Mouse (Mus musculus) brain, adult 2 months (tissue): ENCODE measurements around the gene Tmem79.
"Not testable (repeated sequence)": the region's sequence is repeated elsewhere in the genome, so short reads cannot be mapped to it uniquely, and the experiment has no call there.

ENCODE experiments used
- DNase-seq: peaks from one replicate; pipeline ENCODE4 v3.0.0; 2011; ENCODE audit warnings: low read depth, low spot score

Tmem79 gene

DNA sequence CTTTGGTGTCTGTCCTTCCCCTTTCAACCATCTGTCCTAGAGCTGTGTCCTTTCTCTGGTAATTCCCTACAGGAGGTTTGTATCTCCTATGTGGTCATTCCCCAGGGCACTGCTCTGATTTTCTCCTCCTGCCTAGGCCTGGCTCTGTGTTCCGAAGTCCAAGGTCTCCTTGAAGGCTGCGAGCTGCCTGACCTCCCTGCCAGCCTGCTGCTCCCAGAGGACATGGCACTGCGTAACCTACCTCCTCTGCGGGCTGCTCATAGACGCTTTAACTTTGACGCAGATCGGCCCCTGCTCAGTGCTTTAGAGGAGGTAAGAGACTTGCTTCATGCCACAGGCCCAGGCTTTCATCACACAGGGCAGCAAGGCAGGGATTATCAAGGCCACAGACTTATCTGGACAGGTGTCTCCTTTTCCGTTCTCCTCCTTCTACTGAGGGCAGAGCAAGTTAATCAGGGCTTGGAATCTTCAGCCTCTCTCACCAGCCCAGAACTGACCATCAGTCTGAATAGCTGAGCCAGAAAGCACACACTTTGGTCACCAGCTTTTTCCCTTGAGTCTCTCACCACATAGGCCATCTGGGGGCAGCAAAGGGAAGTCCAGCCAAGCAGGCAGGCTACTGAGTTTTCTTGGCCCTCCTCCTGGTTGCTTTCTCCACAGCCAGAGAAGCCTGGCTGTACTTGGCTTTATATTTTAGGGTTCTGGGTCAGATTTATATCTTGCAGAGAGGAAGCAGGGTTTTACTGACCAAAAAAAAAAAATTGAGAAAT is 18.6 kb upstream of the Tmem79 start:
- DNase-seq, result peak; percentile 81

DNA sequence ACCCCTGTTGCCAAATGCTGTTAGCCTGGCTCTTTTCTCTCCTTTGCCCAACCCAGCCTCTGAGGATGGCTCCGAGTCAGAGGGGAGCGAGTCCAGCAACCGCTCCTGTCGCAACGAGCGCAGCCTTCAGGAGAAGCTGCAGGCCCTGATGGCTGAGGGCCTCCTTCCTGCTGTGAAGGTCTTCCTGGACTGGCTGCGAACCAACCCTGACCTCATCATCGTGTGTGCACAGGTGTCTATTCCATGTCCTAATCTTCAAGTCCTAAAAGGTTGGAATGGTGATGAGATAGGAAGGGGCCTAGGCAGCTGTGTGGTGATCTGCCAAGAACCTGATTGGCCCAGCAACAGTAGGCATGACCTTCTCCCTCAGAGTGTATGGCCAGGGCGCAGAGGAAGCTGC is 17.0 kb upstream of the Tmem79 start:
- DNase-seq, result peak; percentile 74

DNA sequence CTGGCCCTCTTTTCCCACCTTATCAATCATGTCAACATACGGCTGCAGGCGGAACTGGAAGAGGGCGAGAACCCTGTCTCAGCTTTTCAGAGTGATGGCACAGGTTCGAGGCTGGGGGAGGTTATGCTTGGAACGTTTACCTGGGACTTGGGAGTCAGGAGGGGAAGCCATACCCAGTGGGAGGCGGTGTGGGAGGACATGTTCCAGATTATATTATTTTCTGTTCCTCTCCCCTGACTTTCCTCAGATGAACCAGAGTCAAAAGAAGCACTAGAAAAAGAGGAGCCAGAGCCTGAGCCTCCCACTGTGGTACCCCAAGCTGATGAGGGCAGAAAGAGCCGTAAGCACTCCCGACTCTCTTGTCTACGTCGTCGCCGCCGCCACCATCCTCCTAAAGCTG is 14.8 kb upstream of the Tmem79 start:
- peak; percentile 70 for DNase-seq

DNA sequence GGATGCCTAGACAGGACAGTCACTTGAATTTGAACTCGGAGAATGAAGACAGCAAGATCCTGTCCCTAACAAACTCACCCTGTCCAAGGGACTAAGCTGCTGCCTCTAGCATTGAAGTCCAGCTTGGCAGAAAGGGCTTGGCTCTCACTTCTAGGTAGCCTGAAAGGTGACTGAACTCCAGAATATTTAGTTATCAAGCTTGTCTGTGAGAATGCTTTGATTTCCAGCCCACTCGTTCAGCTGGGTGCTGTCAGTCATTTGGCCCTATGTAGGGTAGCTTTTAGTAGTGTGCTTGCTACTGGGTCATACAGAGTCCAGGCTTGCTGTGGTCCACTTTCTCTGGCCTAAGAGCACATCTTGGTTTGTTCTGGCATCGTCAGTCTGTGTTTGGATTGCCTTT is 3.1 kb upstream of the Tmem79 start:
- DNase-seq, result no peak

DNA sequence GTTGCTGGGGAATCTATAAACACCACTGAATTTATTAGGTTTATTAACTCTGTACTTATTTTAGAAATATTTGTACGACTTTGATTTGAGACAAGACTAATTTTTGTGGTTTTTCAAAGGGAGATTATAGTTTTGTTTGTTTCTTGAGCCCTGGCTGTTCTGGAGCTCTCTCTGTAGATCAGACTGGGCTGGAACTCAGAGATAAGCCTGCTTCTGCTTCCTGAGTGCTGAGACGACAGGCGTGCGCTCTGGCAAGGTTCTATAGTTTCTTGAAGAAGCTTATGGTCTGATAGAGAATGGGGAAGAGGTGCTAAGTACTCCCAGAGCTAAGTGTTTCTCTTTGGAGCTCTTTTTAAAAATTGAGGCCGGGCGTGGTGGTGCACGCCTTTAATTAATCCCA is 2.4 kb upstream of the Tmem79 start:
- DNase-seq, result no peak

DNA sequence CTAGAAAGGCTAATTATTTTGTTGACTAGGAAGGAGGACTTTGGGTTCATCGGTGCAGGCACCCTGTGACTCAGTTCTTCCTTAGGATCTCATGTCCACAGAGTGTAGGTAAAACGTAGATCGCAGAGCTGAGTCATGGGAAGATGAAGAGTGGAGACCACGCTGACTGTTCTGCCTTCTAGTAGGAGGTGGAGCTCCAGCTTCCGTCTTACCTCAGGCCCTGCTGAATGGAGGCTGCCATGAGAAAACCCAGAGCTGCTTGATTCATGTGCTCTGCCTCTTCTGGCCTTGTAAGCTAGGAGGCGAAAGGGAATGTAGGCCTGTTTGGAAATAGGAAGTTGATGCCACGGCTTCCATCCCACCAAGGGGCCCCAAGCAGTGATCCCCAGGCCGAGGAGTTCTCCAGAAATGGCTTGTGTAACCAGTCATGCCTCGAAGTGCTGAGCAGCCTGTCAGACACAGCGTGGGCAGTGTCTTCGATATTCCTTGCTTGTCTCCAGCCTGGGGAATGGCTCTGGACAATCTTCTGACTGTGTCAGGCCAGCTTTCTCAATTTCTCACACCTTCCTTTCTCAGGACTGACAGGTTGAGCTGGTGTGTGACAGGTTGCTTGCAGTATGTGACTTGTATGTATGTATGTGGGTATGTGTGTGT is 1.5 kb upstream of the Tmem79 start:
- DNase-seq, result peak; percentile 75

DNA sequence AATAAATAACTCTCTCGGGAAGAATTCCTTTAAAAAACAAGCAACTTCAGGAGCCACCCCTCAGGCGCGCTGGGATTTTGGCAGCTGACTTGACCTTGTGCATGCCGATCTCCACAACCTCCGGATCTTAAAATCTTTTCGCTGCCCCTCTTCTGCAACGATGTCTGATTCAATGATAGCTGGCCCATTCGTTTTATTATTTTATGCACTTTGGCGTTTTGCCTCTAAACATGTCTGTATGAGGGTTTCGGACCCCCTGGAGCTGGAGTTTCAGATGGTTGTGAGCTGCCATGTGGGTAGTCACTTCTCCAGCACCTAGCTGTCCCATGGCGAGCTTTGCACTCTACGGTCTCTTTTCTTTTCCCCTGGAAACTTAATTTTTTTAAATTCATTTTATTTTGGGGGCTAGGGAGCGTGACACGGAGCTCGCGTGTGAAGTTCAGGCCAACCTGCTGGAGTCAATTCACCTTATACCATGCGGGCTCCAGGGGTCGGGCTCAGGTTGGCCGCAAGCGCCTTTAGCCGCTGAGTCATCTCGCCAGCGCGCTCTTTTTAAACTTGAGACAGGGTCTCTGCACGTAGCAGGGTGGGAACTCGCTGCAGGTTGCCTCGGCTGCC is 403 bp downstream of the Tmem79 start:
- no peak for DNase-seq

DNA sequence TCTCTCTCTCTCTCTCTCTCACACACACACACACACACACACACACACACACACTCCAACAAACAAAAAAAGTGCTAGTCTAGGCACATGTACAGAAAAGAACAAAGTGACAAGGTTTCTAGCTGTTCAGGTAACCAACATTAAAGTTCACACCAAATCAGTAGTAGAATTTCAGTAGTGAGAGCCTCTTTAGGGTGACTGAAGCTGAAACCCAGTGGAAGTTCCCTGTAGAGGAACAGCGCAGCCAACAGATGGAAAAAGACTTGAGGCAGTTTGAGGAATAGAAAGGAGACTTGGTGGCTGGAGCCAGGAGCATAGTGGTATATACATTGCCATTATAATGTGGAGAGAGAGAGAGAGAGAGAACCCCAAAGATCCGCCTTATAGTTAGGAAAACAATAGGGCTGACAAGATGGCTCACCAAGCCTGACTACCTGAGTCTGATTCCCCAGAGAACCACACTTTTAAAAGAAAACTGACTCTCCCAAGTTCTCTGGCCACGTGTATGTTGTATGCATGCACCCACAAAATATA is 979 bp downstream of the Tmem79 start:
- no peak for DNase-seq

GRCm38 (mm10) chr3:88334029-88334658 is 1.8 kb downstream of the Tmem79 start:
- no peak for DNase-seq

- peak; percentile 66 for DNase-seq
These were observed 4.7 kb downstream of the Tmem79 start for GRCm38 (mm10) chr3:88331282-88331681.

DNA sequence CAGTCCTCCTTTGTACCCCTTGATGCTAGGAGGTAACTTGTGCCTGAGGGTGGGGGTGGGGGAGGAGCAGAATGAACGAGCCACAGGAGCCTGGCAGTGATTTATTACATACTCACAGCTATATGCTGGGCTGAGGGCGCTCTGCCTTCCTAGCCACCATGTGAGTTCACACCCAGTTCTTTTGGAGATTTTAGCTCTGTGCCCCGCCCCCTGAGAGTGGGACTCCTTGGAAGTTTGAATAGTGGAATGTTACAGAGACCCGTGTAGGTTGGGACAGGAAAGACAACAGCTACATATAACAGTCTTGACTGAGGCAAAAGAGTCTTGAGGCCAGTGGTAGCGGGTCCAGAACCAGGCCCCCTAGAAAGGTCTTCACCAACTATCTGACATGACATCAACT is 7.0 kb downstream of the Tmem79 start:
- no peak for DNase-seq

- DNase-seq, result peak; percentile 89
These were observed 11.0 kb downstream of the Tmem79 start, which contains the start of gene Glmp for GRCm38 (mm10) chr3:88324951-88325405. Gene Glmp, plus strand, starts transcription at chr3:88325023.

- no peak for DNase-seq
These were observed 36.8 kb downstream of the Tmem79 start for GRCm38 (mm10) chr3:88299172-88299571.

DNA sequence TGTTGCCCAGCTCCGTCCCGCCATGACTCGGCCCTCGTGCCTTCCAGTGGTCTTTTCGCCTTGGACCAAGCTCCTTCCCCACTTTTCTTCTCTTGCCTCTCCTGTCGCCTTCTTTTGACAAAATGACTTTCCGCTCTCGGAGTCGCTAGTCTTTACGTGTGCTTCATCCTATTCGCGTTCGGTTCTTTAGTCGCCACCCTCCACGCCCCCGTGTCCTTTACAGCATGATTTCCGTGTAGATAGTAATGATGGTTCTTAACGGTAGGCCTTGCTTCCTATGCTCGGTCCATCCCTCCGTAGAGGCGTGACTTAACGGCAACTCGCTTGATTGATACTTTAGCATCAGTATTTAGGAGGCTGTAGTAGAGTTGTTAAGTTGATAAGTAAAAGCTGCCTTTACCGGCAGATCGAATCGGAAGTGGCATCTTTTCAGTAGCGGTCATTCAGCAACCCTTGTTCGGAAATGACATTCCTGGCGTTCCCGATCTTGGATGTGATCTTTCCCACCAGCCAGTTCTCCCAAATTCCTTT is 38.6 kb downstream of the Tmem79 start:
- peak; percentile 83 for DNase-seq

- DNase-seq, result peak; percentile 100
These were observed 39.2 kb downstream of the Tmem79 start, which contains the start of the genes Tsacc and Cct3 for GRCm38 (mm10) chr3:88296561-88297318. Gene Tsacc, minus strand, starts transcription at chr3:88296999. Gene Cct3, plus strand, starts transcription at chr3:88297116.

- no peak for DNase-seq
These were observed 39.8 kb downstream of the Tmem79 start for GRCm38 (mm10) chr3:88296110-88296560.

- not testable (repeated sequence) for DNase-seq
These were observed 40.7 kb downstream of the Tmem79 start for GRCm38 (mm10) chr3:88295272-88295671.

- DNase-seq, result peak; percentile 16
These were observed 44.0 kb downstream of the Tmem79 start for GRCm38 (mm10) chr3:88291970-88292369.

DNA sequence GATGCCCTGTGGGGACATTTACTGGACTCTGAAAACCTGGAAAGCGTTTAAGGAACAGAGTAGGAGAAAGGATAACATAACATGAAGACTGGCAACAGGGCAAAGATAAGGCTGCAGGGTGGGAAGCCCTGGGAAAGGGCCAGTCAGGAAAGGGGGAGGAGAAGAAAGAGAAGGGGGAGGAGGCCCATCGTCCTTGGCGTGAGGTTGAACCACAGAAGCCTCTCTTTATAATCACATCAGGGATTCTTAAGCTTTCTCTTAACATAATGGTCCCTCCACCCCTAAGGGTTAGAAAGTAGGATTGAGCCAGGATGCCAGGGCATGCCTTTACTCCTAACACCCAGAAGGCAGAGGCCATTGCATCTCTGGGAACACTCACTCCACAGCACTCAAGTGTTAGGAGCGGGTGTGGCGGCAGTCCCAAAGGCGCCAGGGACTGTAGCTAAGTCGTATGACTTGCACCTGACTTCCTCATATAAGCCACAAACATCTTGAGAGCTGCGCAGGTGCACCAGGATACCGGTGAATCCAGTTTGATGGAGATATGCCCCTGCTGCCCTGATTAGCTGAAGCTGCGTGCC is 47.7 kb downstream of the Tmem79 start:
- not testable (repeated sequence) for DNase-seq

DNA sequence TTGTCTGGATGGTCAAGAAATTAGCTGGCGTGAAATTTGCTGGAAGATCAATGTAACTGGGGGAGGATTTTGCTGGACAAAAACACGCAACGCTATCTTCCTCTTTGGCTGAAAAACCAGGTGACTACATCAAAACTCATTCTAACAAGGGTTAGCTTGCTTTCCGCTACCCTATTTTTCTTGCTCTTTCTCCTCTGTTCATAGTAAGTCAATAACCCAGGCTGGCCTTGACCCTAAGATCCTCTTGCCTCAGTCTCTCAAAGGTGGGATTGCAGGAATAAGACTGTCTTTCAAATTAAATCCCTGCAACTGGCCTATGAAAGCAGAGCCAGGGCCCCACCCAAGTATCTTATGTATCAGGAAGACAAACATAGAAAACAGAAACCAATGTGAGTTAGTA is 48.8 kb downstream of the Tmem79 start, which contains the start of gene Gm38392:
Gene Gm38392, minus strand, starts transcription at position 101 of the 400 bp plus-strand sequence.
- DNase-seq, result no peak
